Mouse (Mus musculus): ENCODE measurements around the gene Ugt1a7c.

Ugt1a7c gene

GRCm38 (mm10) chr1:88261706-88262105 is 166.8 kb downstream of the Ugt1a7c start:
- CTCF ChIA-PET, result interaction anchor here (1.2 kb wide), 1 partner anchor 9 kb away, joined by 3 read pairs; no protein-coding TSS in a partner anchor

GRCm38 (mm10) chr1:88262255-88262654 is 167.4 kb downstream of the Ugt1a7c start:
- CTCF ChIA-PET, result interaction anchor here (1.2 kb wide), 1 partner anchor 9 kb away, joined by 3 read pairs; no protein-coding TSS in a partner anchor

DNA sequence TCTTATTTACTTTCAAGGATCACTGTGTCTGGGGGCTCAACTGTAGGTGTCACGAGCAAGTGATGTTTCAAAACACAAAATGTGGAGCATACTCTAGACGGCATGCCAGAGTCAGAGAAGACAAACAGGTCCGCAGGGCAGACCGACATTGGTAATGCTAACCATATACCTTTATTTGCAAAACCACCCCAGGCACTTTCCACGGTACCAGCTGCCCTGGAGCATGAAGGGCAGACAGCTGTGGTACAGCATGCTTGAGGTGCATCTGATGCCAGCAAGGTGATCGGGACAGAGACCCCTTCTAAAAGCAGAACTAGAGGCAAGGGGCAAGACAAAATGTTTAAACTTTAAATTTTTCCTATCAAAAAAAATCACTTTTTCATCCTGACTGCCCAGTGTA is 168.1 kb downstream of the Ugt1a7c start:
- CTCF ChIA-PET, result interaction anchor here (1.2 kb wide), 1 partner anchor 10 kb away, joined by 3 read pairs; no protein-coding TSS in a partner anchor

DNA sequence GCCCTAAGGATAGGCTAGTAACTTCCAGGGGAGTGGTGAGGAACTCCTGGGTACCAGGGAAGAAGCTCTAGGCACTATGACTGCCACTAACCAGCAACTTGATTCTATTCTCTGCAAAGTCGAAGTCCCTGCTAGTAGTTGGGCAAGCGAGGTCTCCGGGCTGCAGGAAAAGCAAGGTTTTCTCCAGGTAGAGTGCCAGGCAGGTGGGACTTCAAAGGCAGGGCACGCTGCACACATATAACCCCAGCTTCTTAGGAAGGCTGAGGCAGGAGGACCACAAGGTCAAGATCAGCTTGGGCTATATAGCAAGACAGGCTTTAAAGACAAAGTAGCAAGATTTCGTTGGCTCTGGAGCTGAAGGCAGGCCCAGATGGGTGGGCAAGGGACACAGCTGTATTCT is 168.9 kb downstream of the Ugt1a7c start:
- CTCF ChIA-PET, result no interaction called here

- CTCF ChIA-PET, result interaction anchor here (0.6 kb wide), 1 partner anchor 1007 kb away, joined by 4 read pairs; no protein-coding TSS in a partner anchor
Observed at GRCm38 (mm10) chr1:88264237-88264868, 169.5 kb downstream of the Ugt1a7c start.

- CTCF ChIA-PET, result interaction anchor here (0.6 to 2.1 kb wide), 2 partner anchors 10 to 1007 kb away, joined by 4 to 12 read pairs; no protein-coding TSS in a partner anchor
Observed at GRCm38 (mm10) chr1:88264869-88265240, 170.0 kb downstream of the Ugt1a7c start.

DNA sequence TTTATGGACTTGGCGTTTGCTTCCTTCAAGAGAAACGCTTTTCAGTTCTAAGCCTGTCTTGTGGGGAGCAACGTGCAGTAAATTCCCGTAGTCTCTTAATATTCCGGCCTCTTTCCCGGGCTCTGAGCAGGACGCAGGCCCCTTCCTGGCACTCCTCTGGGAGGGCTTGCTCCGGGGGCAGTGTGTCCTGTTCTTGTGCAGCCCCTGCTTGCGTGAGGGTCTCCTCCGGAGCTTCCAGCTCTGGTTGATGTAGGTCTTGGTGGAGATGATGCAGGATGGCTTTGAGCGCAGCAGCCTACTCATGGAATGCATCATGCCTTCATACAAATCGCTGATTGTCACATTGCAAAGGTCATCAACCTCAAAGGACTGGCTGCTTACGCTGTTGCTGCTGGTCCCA is 171.3 kb downstream of the Ugt1a7c start:
- CTCF ChIA-PET, result interaction anchor here (2.1 kb wide), 1 partner anchor 9 kb away, joined by 12 read pairs; no protein-coding TSS in a partner anchor

DNA sequence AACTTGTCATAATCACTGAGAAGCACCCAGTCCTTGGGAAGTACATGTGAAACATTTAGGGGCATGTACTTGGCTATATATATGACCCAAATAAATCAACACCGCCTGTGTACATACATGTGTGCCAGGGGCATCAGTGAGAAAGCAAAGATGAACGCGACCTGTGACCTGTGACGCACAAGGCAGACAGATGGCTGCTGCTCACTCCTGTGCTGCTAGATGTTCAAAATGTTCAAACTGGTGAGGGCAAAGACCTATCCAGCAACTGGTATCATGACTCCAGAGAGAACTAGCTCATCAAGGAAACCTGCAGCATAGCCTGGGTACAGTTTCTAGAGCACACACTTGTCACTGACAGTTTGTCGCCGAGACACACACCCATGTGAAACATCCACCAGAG is 172.6 kb downstream of the Ugt1a7c start:
- CTCF ChIA-PET, result no interaction called here

- CTCF ChIA-PET, result no interaction called here
Observed at GRCm38 (mm10) chr1:88268070-88268469, 173.2 kb downstream of the Ugt1a7c start.

All from spleen, embryonic (tissue).